Mouse (Mus musculus) G1E (cell line): ENCODE results near the gene Exosc10.

ENCODE experiments used
- CTCF ChIP-seq: IDR thresholded peaks from 2 replicates; pipeline ENCODE4 v1.5.1; 2012; ENCODE audit warnings: low read depth, low read length, inconsistent platforms, mixed read lengths
- GATA1 ChIP-seq: IDR thresholded peaks from 2 replicates; pipeline ENCODE4 v1.6.1; 2012; ENCODE audit warnings: borderline replicate concordance, low read length, inconsistent platforms, mixed read lengths
- GATA2 ChIP-seq: IDR thresholded peaks from 2 replicates; pipeline ENCODE4 v1.6.1; 2012; ENCODE audit warnings: low read depth, low read length, inconsistent platforms, borderline replicate concordance
- TAL1 ChIP-seq: conservative IDR thresholded peaks from 2 replicates; pipeline ENCODE4 v1.6.1; 2012; ENCODE audit warnings: low read depth, low read length, inconsistent platforms, mixed read lengths

DNA sequence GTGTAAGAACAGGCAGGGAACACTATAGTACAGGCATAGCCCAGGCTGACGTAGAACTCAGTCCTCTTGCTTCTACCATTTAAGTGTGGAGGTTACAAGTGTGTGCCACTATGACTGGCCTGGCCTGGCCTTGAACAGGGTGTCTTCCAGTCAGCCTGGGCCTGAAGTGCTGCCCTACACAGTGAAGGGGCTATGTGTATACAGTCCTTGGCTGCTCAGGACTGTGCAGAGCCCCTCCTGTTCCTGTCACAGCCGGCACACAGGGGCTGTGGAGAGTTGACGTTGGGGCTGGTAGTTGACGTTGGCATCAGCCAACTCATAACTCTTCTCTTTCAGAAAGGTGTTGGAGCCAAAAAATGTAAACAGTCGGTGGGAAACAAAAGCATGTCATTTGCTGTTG lies 23.2 kb downstream of the Exosc10 start:
- no peak for TF ChIP-seq CTCF
- no peak for TF ChIP-seq TAL1
- no peak for TF ChIP-seq GATA1
- TF ChIP-seq GATA2 = no peak
